Mouse (Mus musculus) right cerebral cortex, postnatal 14 days (tissue): ENCODE results near the gene Hunk.

Source experiments
- DNase-seq: peaks from one replicate; pipeline ENCODE4 v3.0.0; 2022

Hunk gene

GRCm38 (mm10) chr16:90385688-90386513 is at the start of gene Hunk:
Hunk (plus strand) TSS chr16:90386013.
- peak; percentile 65 for DNase-seq

- no peak for DNase-seq
These were observed 46.8 kb upstream of the Hunk start for GRCm38 (mm10) chr16:90339026-90339425.

GRCm38 (mm10) chr16:90341086-90341485 is 44.7 kb upstream of the Hunk start:
- no peak for DNase-seq

- DNase-seq, result peak; percentile 66
These were observed 35.9 kb upstream of the Hunk start for GRCm38 (mm10) chr16:90349700-90350548.

GRCm38 (mm10) chr16:90351726-90352125 is 34.1 kb upstream of the Hunk start:
- no peak for DNase-seq

- no peak for DNase-seq
These were observed 33.1 kb upstream of the Hunk start for GRCm38 (mm10) chr16:90352691-90353090.

GRCm38 (mm10) chr16:90353156-90353555 is 32.7 kb upstream of the Hunk start:
- no peak for DNase-seq

GRCm38 (mm10) chr16:90359329-90359728 is 26.5 kb upstream of the Hunk start:
- DNase-seq, result no peak

- DNase-seq, result no peak
These were observed 26.1 kb upstream of the Hunk start for GRCm38 (mm10) chr16:90359750-90360149.

GRCm38 (mm10) chr16:90360327-90360726 is 25.5 kb upstream of the Hunk start:
- DNase-seq, result no peak

GRCm38 (mm10) chr16:90362926-90363325 is 22.9 kb upstream of the Hunk start:
- DNase-seq, result no peak

- DNase-seq, result peak; percentile 83
These were observed 5.9 kb upstream of the Hunk start for GRCm38 (mm10) chr16:90379897-90380296.

GRCm38 (mm10) chr16:90381633-90382032 is 4.2 kb upstream of the Hunk start:
- DNase-seq, result peak; percentile 20

GRCm38 (mm10) chr16:90382701-90383280 is 3.0 kb upstream of the Hunk start:
- no peak for DNase-seq

GRCm38 (mm10) chr16:90384058-90384457 is 1.8 kb upstream of the Hunk start:
- no peak for DNase-seq

- DNase-seq, result no peak
These were observed 967 bp upstream of the Hunk start for GRCm38 (mm10) chr16:90384846-90385245.

- DNase-seq, result peak; percentile 18
These were observed 506 bp upstream of the Hunk start for GRCm38 (mm10) chr16:90385326-90385687.

GRCm38 (mm10) chr16:90386514-90387160 is 824 bp downstream of the Hunk start:
- DNase-seq, result peak; percentile 33

GRCm38 (mm10) chr16:90387161-90387671 is 1.4 kb downstream of the Hunk start:
- DNase-seq, result peak; percentile 13

GRCm38 (mm10) chr16:90387961-90388360 is 2.1 kb downstream of the Hunk start:
- no peak for DNase-seq

- DNase-seq, result no peak
These were observed 3.4 kb downstream of the Hunk start for GRCm38 (mm10) chr16:90389103-90389750.

GRCm38 (mm10) chr16:90390731-90391130 is 4.9 kb downstream of the Hunk start:
- no peak for DNase-seq
